Mouse (Mus musculus) mouse trophoblast stem cell (cell line): Measurements from ENCODE around the gene Ryk.

Experiments
- in situ Hi-C, 2 experiments: fragments of 300-500 bp; cut with MseI, MboI; formaldehyde crosslinking; loops; 2 replicates in 1 of 2; 3 replicates in 1 of 2; pipeline ENCODE4 v1.15.1; 2025

Ryk gene

DNA sequence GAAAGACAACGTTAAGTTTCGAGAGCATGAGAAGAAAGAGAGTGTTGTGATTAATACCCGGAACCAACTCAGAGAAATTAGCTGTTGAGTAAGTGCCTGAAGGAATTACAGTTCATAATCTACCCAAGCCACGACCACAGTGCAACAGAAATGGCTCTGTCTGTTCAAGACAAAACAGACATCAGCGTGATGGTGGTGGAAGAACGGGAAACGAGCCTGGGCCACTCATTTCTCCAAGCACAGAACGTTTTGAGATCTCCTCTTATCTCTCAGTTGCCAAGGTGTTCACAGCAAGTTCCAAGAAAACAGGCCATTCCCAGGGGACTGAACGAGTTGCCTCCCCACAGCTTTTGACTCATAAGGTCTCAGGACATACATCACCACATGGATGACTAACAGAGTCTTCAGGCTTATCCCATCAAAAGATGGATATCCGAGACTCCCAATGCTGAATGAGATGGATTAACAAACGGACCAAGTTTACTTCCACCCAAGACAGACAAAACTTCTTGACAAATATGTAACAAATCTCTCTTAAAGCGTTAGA, 111.8 kb downstream of the Ryk start:
- in situ Hi-C loops: no loop called here

DNA sequence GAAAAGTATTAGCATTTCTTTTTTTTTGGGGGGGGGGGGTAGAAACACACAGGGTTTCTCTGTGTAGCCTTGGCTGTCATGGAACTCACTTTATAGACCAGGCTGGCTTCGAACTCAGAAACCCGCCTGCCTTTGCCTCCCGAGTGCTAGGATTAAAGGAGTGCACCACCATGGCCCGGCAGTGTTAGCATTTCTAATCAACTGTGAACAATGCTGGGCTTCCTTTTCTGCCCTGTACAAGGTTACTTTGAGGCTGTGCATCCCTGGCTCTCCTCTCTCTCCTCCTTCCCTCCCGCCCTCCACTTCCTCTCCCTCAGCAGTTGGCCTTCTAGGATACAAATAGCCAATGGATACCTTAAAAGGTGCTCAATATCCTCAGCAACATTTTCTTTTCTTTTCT, 114.0 kb downstream of the Ryk start:
- in situ Hi-C loops: no loop called here

DNA sequence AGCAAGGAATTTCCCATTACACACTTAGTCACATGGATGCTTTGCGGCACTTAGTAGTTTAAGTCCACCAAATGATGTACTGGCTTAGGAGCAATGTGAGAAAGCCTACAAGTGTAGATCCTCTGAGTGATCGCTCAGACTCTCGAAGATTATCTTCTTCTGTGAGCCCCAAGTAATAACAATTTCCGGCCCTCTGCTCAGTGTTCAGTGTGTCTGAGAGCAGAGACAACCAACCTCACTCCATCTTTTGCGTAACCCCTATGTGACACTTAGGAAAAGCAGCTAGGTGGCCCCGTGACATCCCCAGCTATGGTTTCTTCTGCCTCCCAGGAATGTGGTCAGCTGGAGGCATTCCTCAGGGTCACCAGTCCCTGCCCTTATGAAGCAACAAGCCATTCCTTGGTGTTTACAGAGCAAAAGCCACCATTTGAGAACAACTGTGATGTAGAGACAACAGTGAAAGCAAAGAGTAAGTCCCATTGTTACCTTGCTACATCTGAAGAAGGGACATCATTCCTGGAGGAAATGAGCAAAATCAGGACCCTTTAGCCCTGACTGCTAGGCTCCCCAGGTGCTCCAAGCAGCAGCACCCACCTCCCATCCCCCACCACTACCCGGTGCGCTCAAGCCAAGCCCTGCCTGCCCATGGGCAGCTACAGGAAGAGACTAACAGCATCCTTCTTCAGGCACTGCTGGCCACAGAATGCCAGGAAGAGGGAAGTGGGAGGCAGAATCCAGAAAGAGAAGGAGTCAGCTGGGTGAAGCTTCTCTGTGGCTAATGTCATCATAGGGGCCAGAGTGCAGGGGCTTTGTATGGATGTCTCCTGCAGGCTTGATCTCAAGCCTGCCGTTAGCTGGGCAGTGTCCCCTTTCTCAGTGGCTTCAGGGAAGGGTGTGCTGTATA, 116.6 kb downstream of the Ryk start:
- in situ Hi-C loops: no loop called here

DNA sequence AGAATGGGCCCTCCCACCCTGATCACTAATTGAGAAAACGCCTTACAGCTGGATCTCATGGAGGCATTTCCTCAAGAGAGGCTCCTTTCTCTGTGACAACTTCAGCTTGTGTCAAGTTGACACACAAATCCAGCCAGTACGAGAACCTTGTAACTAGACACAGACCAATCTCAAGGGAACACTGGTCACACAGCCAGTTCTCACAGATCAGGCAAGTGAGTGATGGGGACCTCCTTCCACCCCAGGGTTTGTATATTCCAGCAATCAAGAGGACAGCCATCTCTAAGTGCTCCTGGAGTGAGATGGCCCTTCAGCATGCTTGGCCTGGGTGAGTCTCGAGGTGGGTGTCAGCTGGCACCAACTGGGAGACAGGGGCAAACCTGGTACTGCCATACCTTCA, 121.1 kb downstream of the Ryk start:
- in situ Hi-C loops: no loop called here
